Mouse (Mus musculus): ENCODE measurements at regions not wholly inside any gene's neighbourhood (a gene's known extent, or its start where the extent isn't known, plus 50 kb on each side); places are given as distances from the start of the nearest gene placed in this dataset.

DNA sequence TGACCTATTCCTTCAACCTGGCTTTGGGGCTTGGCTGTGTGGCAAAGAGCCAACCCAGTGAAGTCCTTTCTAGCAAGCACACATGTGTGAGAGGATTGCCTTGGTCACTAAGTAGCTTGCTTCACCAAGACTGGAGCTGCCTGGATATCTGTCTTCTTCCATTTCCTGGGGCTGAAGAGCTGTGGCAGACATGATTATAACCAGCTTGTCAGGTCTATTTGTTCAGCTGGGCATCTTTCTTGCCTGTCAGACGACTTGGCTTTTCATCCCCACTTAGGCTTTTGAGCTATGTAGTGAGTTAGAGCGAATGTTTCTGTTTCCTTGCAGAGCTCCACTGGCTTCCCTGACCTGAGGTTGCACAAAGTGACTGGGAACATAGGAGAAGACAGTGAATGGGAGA, 1951.3 kb upstream of the Lrrc6 start:
- Histone ChIP-seq H3K4me2 (ENCODE audit: low read depth, low read length) (no peak overlapping the region), H3K4me1 (ENCODE audit: control insufficient read depth, insufficient read depth, low read length) (no peaks in the 10 kb centered on the region), H3K9me3 (ENCODE audit: control insufficient read depth, low read length) (no peaks in the 10 kb centered on the region), H3K27me3 (ENCODE audit: control insufficient read depth, insufficient read depth, low read length) (no peaks in the 10 kb centered on the region), H3K27ac (ENCODE audit: low read depth, low read length) (no peak overlapping the region), H3K4me3 (ENCODE audit: low read depth, low read length) (no peak overlapping the region), H3K9ac (replicated peaks; ENCODE audit: low read depth, low read length) (no peak overlapping the region), H3K36me3 (ENCODE audit: control insufficient read depth, insufficient read depth, low read length) (no peaks in the 10 kb centered on the region)
- ATAC-seq (ENCODE audit: low read depth), result no peak
- WGBS, result 66% methylated on average over 2 of the region's 2 CpGs

DNA sequence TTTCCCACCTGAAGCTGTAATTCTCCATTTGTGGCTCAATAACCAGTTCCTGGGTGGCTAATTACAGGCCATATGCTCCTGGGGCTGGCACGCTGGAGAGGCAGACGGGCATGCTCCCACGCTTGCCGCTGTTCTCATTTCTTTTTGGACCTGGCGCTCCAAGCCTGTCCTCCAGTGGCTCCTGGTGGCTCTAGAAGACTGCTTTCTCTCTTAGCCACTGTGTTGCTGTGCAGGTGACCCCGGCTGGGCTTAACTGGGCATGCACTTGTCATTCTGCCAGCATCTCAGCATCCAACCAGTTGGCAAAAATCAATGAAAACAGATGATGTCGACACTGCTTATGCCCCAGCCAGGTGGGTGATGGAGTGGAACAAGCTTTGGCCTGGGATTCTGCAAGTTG, 1944.6 kb upstream of the Lrrc6 start:
- Histone ChIP-seq H3K4me3 (ENCODE audit: low read depth, low read length) (no peak overlapping the region), H3K27me3 (ENCODE audit: control insufficient read depth, insufficient read depth, low read length) (no peaks in the 10 kb centered on the region), H3K9ac (replicated peaks; ENCODE audit: low read depth, low read length) (no peak overlapping the region), H3K4me2 (ENCODE audit: low read depth, low read length) (no peak overlapping the region), H3K27ac (ENCODE audit: low read depth, low read length) (no peak overlapping the region), H3K36me3 (ENCODE audit: control insufficient read depth, insufficient read depth, low read length) (no peaks in the 10 kb centered on the region), H3K4me1 (ENCODE audit: control insufficient read depth, insufficient read depth, low read length) (no peaks in the 10 kb centered on the region), H3K9me3 (ENCODE audit: control insufficient read depth, low read length) (no peaks in the 10 kb centered on the region)
- ATAC-seq (ENCODE audit: low read depth), result peak; percentile 44; the same call in 1 of the 2 replicates
- WGBS, result 73% methylated on average over 7 of the region's 7 CpGs

- ATAC-seq (ENCODE audit: low read depth), result no peak
- Histone ChIP-seq H3K9me3 (ENCODE audit: control insufficient read depth, low read length) (no peaks in the 10 kb centered on the region), H3K4me1 (ENCODE audit: control insufficient read depth, insufficient read depth, low read length) (no peaks in the 10 kb centered on the region), H3K9ac (replicated peaks; ENCODE audit: low read depth, low read length) (no peak overlapping the region), H3K4me3 (ENCODE audit: low read depth, low read length) (no peak overlapping the region), H3K27me3 (ENCODE audit: control insufficient read depth, insufficient read depth, low read length) (no peaks in the 10 kb centered on the region), H3K36me3 (ENCODE audit: control insufficient read depth, insufficient read depth, low read length) (no peaks in the 10 kb centered on the region), H3K4me2 (ENCODE audit: low read depth, low read length) (no peak overlapping the region), H3K27ac (ENCODE audit: low read depth, low read length) (no peak overlapping the region)
- 61% methylated on average over 9 of the region's 9 CpGs for WGBS
These were observed 1939.9 kb upstream of the Lrrc6 start for GRCm38 (mm10) chr15:68440636-68441035.

DNA sequence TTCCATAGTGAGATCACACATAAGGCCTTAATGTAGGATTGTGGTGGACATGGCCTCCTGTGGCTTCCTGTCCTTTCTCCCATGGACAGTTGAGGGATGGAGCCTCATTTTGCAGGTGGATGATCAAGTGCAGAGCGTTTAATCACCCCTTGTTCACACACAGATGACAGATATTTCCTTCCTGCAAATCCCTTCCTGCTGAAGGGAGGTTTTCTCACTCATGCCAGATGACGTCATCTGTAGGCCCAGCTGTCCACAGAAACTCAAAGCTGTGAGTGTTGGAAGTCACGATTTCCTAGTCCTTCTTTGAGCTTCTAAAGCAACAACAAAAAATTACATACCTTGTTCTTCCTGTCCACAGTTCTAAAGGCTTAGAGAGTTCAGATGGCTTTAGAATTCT, 1935.3 kb upstream of the Lrrc6 start:
- no peaks in the 10 kb centered on the region for H3K9me3 ChIP-seq (ENCODE audit: control insufficient read depth, low read length)
- no peak overlapping the region for H3K4me3 ChIP-seq (ENCODE audit: low read depth, low read length)
- WGBS, result 68% methylated on average over 3 of the region's 3 CpGs
- H3K27ac ChIP-seq (ENCODE audit: low read depth, low read length), result no peak overlapping the region
- no peak overlapping the region for H3K9ac ChIP-seq (replicated peaks; ENCODE audit: low read depth, low read length)
- ATAC-seq (ENCODE audit: low read depth), result no peak
- no peaks in the 10 kb centered on the region for H3K27me3 ChIP-seq (ENCODE audit: control insufficient read depth, insufficient read depth, low read length)
- no peaks in the 10 kb centered on the region for H3K4me1 ChIP-seq (ENCODE audit: control insufficient read depth, insufficient read depth, low read length)
- no peak overlapping the region for H3K4me2 ChIP-seq (ENCODE audit: low read depth, low read length)
- H3K36me3 ChIP-seq (ENCODE audit: control insufficient read depth, insufficient read depth, low read length), result no peaks in the 10 kb centered on the region

DNA sequence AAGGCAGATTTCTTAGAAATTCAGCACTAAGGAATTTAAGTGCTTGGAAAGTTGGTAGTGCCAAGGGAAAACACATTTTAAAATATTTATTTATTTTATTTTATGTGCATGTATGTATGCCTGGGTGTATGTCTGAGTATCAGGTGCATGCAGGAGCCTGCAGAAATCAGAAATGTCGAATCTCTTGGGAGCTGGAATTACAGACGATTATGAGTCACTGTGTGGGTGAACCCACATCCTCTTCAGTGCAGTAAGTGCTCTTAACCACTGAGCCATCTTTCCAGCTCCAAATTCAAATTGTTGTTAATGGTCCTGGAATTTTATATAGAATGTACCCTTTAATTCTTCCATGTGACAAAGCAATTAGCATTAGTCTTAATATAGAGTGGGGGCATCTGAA, 1930.5 kb upstream of the Lrrc6 start:
- H3K4me3 ChIP-seq (ENCODE audit: low read depth, low read length), result no peak overlapping the region
- H3K4me1 ChIP-seq (ENCODE audit: control insufficient read depth, insufficient read depth, low read length), result no peaks in the 10 kb centered on the region
- H3K27me3 ChIP-seq (ENCODE audit: control insufficient read depth, insufficient read depth, low read length), result no peaks in the 10 kb centered on the region
- no peak for ATAC-seq (ENCODE audit: low read depth)
- WGBS, result 82% methylated on average over 2 of the region's 2 CpGs
- H3K4me2 ChIP-seq (ENCODE audit: low read depth, low read length), result no peak overlapping the region
- no peak overlapping the region for H3K9ac ChIP-seq (replicated peaks; ENCODE audit: low read depth, low read length)
- no peak overlapping the region for H3K27ac ChIP-seq (ENCODE audit: low read depth, low read length)
- no peaks in the 10 kb centered on the region for H3K36me3 ChIP-seq (ENCODE audit: control insufficient read depth, insufficient read depth, low read length)
- no peaks in the 10 kb centered on the region for H3K9me3 ChIP-seq (ENCODE audit: control insufficient read depth, low read length)

DNA sequence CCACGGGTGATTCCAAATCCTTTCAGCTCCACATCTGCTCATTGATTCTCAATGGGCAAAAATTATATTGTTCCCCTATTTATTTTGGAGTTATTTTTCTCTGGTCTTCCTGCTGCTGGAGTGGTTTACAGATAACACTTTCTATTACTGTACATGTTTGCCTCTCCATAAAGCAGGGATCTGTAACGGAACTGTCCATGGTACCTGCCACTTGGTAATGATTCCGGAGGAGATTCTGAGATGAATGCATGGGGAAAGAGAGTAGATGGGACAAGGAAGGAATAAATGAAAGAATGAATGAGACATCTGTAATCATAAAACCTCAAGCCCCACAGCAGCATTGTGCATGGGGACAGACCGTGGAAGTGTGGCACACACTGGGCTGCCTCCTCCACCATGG, 1929.8 kb upstream of the Lrrc6 start:
- Histone ChIP-seq H3K27me3 (ENCODE audit: control insufficient read depth, insufficient read depth, low read length) (no peaks in the 10 kb centered on the region), H3K9me3 (ENCODE audit: control insufficient read depth, low read length) (no peaks in the 10 kb centered on the region), H3K9ac (replicated peaks; ENCODE audit: low read depth, low read length) (no peak overlapping the region), H3K36me3 (ENCODE audit: control insufficient read depth, insufficient read depth, low read length) (no peaks in the 10 kb centered on the region), H3K4me3 (ENCODE audit: low read depth, low read length) (no peak overlapping the region), H3K4me1 (ENCODE audit: control insufficient read depth, insufficient read depth, low read length) (no peaks in the 10 kb centered on the region), H3K27ac (ENCODE audit: low read depth, low read length) (no peak overlapping the region), H3K4me2 (ENCODE audit: low read depth, low read length) (no peak overlapping the region)
- 72% methylated on average over 4 of the region's 4 CpGs for WGBS
- ATAC-seq (ENCODE audit: low read depth), result no peak

DNA sequence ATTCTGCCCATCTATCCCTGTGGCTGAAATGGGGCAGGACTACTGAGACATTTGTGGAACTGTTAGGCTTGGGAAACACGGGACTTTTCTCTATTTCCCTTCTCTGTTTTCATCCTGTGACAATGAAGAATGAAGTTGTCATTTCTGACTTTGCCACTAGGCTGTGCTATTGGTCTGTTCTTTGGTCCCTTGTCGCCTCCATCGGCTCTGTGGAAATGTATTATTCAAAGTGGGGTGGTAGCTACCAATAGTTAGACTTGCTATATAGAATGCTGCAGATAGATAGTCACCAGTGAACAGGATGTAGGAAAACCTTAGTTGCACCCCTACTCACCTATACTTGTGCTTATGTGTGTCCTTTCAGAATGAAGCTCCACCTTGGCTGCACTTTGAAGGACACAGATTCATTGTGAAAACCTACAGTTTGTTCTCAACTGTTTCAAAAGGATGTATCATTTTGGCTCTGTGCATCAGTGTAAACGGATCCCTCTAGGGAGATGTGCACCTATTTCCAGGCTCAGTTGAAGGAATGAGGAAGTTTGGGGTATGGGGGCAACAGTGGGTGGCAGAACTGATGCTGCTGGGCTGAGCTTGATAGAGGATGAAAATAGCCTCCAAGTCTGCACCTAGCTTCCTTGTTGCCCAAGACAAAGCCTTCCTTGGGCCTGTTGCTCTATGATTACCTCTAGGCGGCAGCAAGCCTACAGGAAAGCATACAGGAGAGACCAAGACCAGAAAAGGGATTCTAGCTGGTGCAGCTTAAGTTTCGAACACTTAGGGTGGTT, 1927.9 kb upstream of the Lrrc6 start:
- no peaks in the 10 kb centered on the region for H3K27me3 ChIP-seq (ENCODE audit: control insufficient read depth, insufficient read depth, low read length)
- no peak overlapping the region for H3K27ac ChIP-seq (ENCODE audit: low read depth, low read length)
- peak; percentile 91 for ATAC-seq (ENCODE audit: low read depth)
- no peak overlapping the region for H3K4me2 ChIP-seq (ENCODE audit: low read depth, low read length)
- H3K4me3 ChIP-seq (ENCODE audit: low read depth, low read length), result no peak overlapping the region
- H3K36me3 ChIP-seq (ENCODE audit: control insufficient read depth, insufficient read depth, low read length), result no peaks in the 10 kb centered on the region
- H3K9ac ChIP-seq (replicated peaks; ENCODE audit: low read depth, low read length), result no peak overlapping the region
- H3K4me1 ChIP-seq (ENCODE audit: control insufficient read depth, insufficient read depth, low read length), result no peaks in the 10 kb centered on the region
- no peaks in the 10 kb centered on the region for H3K9me3 ChIP-seq (ENCODE audit: control insufficient read depth, low read length)
- WGBS, result 26% methylated on average over 6 of the region's 6 CpGs

GRCm38 (mm10) chr15:68417142-68417541, 1916.4 kb upstream of the Lrrc6 start:
- H3K36me3 ChIP-seq (ENCODE audit: control insufficient read depth, insufficient read depth, low read length), result no peaks in the 10 kb centered on the region
- H3K4me3 ChIP-seq (ENCODE audit: low read depth, low read length), result no peak overlapping the region
- H3K9ac ChIP-seq (replicated peaks; ENCODE audit: low read depth, low read length), result no peak overlapping the region
- ATAC-seq (ENCODE audit: low read depth), result no peak
- no peaks in the 10 kb centered on the region for H3K4me1 ChIP-seq (ENCODE audit: control insufficient read depth, insufficient read depth, low read length)
- no peak overlapping the region for H3K4me2 ChIP-seq (ENCODE audit: low read depth, low read length)
- 10% methylated on average over 1 of the region's 1 CpGs for WGBS
- H3K9me3 ChIP-seq (ENCODE audit: control insufficient read depth, low read length), result no peaks in the 10 kb centered on the region
- H3K27me3 ChIP-seq (ENCODE audit: control insufficient read depth, insufficient read depth, low read length), result no peaks in the 10 kb centered on the region
- no peak overlapping the region for H3K27ac ChIP-seq (ENCODE audit: low read depth, low read length)

- H3K36me3 ChIP-seq (ENCODE audit: control insufficient read depth, insufficient read depth, low read length), result no peaks in the 10 kb centered on the region
- ATAC-seq (ENCODE audit: low read depth), result no peak
- no peaks in the 10 kb centered on the region for H3K4me1 ChIP-seq (ENCODE audit: control insufficient read depth, insufficient read depth, low read length)
- no peaks in the 10 kb centered on the region for H3K9me3 ChIP-seq (ENCODE audit: control insufficient read depth, low read length)
- H3K27me3 ChIP-seq (ENCODE audit: control insufficient read depth, insufficient read depth, low read length), result no peaks in the 10 kb centered on the region
- H3K9ac ChIP-seq (replicated peaks; ENCODE audit: low read depth, low read length), result no peak overlapping the region
- no peak overlapping the region for H3K4me2 ChIP-seq (ENCODE audit: low read depth, low read length)
- H3K27ac ChIP-seq (ENCODE audit: low read depth, low read length), result no peak overlapping the region
- H3K4me3 ChIP-seq (ENCODE audit: low read depth, low read length), result no peak overlapping the region
- 33% methylated on average over 3 of the region's 3 CpGs for WGBS
These were observed 1914.8 kb upstream of the Lrrc6 start for GRCm38 (mm10) chr15:68415401-68415925.

Data from neural tube, embryonic 14.5 days (tissue).